Mouse (Mus musculus): ENCODE results near the gene Dlx4. TPM values are rescaled to one million over a fixed set of nuclear protein-coding genes. Genes with fewer than 3 reads are reported as not detected.

Dlx4 gene
- polyA plus RNA-seq, 2 experiments from 2014 or later = not detected

GRCm38 (mm10) chr11:95101071-95101788 lies 44.8 kb downstream of the Dlx4 start:
- no peak for ATAC-seq

- ATAC-seq = no peak
Measured at GRCm38 (mm10) chr11:95100393-95100792, 45.7 kb downstream of the Dlx4 start.

GRCm38 (mm10) chr11:95098346-95099095 lies 47.5 kb downstream of the Dlx4 start:
- no peak for ATAC-seq

GRCm38 (mm10) chr11:95097889-95098288 lies 48.2 kb downstream of the Dlx4 start:
- no peak for ATAC-seq

- no peak for ATAC-seq
Measured at GRCm38 (mm10) chr11:95096608-95097373, 49.3 kb downstream of the Dlx4 start.

- no peak for ATAC-seq
Measured at GRCm38 (mm10) chr11:95095596-95095995, 50.5 kb downstream of the Dlx4 start.

GRCm38 (mm10) chr11:95093077-95093476 lies 53.0 kb downstream of the Dlx4 start:
- no peak for ATAC-seq

Other genes starting within 250 kb of the Dlx4 start
- gene Col1a1, start 210.0 kb downstream of the Dlx4 start, polyA plus RNA-seq (2017; shearing (Covaris generic)) = under 1 TPM in 1 of 2 experiments, not detected in 1; 0.09 TPM
- gene Hils1, start 178.7 kb downstream of the Dlx4 start, polyA plus RNA-seq (2017; shearing (Covaris generic)) = not detected
- gene Sgca, start 169.9 kb downstream of the Dlx4 start, polyA plus RNA-seq (2017; shearing (Covaris generic)) = not detected
- 10 to 100 TPM; 18.1 to 21.7 TPM for gene Ppp1r9b, start 155.2 kb downstream of the Dlx4 start, polyA plus RNA-seq (2017; shearing (Covaris generic))
- under 1 TPM; 0.87 to 0.94 TPM for gene Samd14, start 136.4 kb downstream of the Dlx4 start, polyA plus RNA-seq (2017; shearing (Covaris generic))
- gene Pdk2, start 104.9 kb downstream of the Dlx4 start, polyA plus RNA-seq (2017; shearing (Covaris generic)) = 10 to 100 TPM in 1 of 2 experiments, 1 to 10 TPM in 1; 8.5 to 13.3 TPM
- gene Itga3, start 69.5 kb downstream of the Dlx4 start, polyA plus RNA-seq (2017; shearing (Covaris generic)) = under 1 TPM; 0.51 to 0.63 TPM
- gene Dlx3, start 26.1 kb downstream of the Dlx4 start, polyA plus RNA-seq (2017; shearing (Covaris generic)) = under 1 TPM in 1 of 2 experiments, not detected in 1; 0.20 TPM
- gene Tac4, start 115.3 kb upstream of the Dlx4 start, polyA plus RNA-seq (2017; shearing (Covaris generic)) = not detected
- 10 to 100 TPM; 44.9 to 65.7 TPM for gene Kat7, start 164.0 kb upstream of the Dlx4 start, polyA plus RNA-seq (2017; shearing (Covaris generic))
- gene Fam117a, start 190.8 kb upstream of the Dlx4 start, polyA plus RNA-seq (2017; shearing (Covaris generic)) = 10 to 100 TPM; 21.1 to 26.9 TPM
- 10 to 100 TPM; 53.8 to 61.1 TPM for gene Slc35b1, start 238.4 kb upstream of the Dlx4 start, polyA plus RNA-seq (2017; shearing (Covaris generic))

All from CD4-positive, CD25-positive, alpha-beta regulatory T cell, adult 4 months (primary cell).